Mouse (Mus musculus) spleen, adult 18-20 months (tissue): Measurements from ENCODE around the gene Gsta2.
A peak's percentile ranks its signal among the peaks of the same experiment; 100 is the strongest.
"Not testable (repeated sequence)": the region's sequence is repeated elsewhere in the genome, so short reads cannot be mapped to it uniquely, and the experiment has no call there.

Source experiments
- DNase-seq, 2 experiments: peaks; one replicate each; pipeline ENCODE4 v3.0.0; 2022; ENCODE audit warnings: mixed read lengths in 2 of 2

The Gsta2 gene

GRCm38 (mm10) chr9:78365850-78366544, 10.4 kb upstream of the Gsta2 start:
- DNase-seq, result no peak

- no peak for DNase-seq
These were observed 9.1 kb upstream of the Gsta2 start for GRCm38 (mm10) chr9:78364701-78365100.

GRCm38 (mm10) chr9:78363374-78363773, 7.8 kb upstream of the Gsta2 start:
- DNase-seq, result no peak

GRCm38 (mm10) chr9:78360484-78360872, 4.9 kb upstream of the Gsta2 start:
- no peak for DNase-seq

- no peak for DNase-seq
These were observed 4.3 kb upstream of the Gsta2 start for GRCm38 (mm10) chr9:78359750-78360483.

- peak; percentile 24 to 67 for DNase-seq
These were observed 2.5 kb upstream of the Gsta2 start for GRCm38 (mm10) chr9:78358053-78358452.

GRCm38 (mm10) chr9:78354665-78355578, 666 bp downstream of the Gsta2 start:
- no peak for DNase-seq

- no peak for DNase-seq
These were observed 3.9 kb downstream of the Gsta2 start for GRCm38 (mm10) chr9:78351504-78352220.

- DNase-seq, result not testable (repeated sequence)
These were observed 5.6 kb downstream of the Gsta2 start for GRCm38 (mm10) chr9:78350007-78350406.

GRCm38 (mm10) chr9:78349141-78349540, 6.4 kb downstream of the Gsta2 start:
- not testable (repeated sequence) for DNase-seq

GRCm38 (mm10) chr9:78348206-78349004, 7.2 kb downstream of the Gsta2 start:
- DNase-seq, result not testable (repeated sequence)

- DNase-seq, result no peak
These were observed 8.6 kb downstream of the Gsta2 start for GRCm38 (mm10) chr9:78347004-78347403.

- not testable (repeated sequence) for DNase-seq
These were observed 10.4 kb downstream of the Gsta2 start for GRCm38 (mm10) chr9:78345235-78345634.

- not testable (repeated sequence) for DNase-seq
These were observed 12.5 kb downstream of the Gsta2 start for GRCm38 (mm10) chr9:78343055-78343454.

- DNase-seq, result not testable (repeated sequence)
These were observed 13.1 kb downstream of the Gsta2 start for GRCm38 (mm10) chr9:78342494-78342893.

GRCm38 (mm10) chr9:78340324-78340723, 15.3 kb downstream of the Gsta2 start:
- peak in 1 of 2 experiments; percentile 38 for DNase-seq

GRCm38 (mm10) chr9:78337050-78337449, 18.5 kb downstream of the Gsta2 start:
- not testable (repeated sequence) for DNase-seq

- DNase-seq, result not testable (repeated sequence)
These were observed 28.3 kb downstream of the Gsta2 start, which contains the start of gene Omt2b for GRCm38 (mm10) chr9:78327289-78327688. TSS of gene Omt2b (plus strand) at chr9:78327589.

GRCm38 (mm10) chr9:78319499-78319898, 36.1 kb downstream of the Gsta2 start:
- DNase-seq, result no peak

GRCm38 (mm10) chr9:78314696-78315095, 40.9 kb downstream of the Gsta2 start, which contains the start of gene Omt2a:
TSS of gene Omt2a (minus strand) at chr9:78314796.
- DNase-seq, result no peak

GRCm38 (mm10) chr9:78308122-78308521, 47.5 kb downstream of the Gsta2 start:
- DNase-seq, result not testable (repeated sequence)
